In genomic region chr1:181334329-181335018, GRCm38 (mm10) we compare ENCODE assay signal across 11 mouse cellular contexts. TPM values are rescaled to one million over a fixed set of nuclear protein-coding genes. Genes with fewer than 3 reads are reported as not detected.
DNase-seq lines count a peak whose midpoint lies in the region; ATAC-seq lines count a peak whose summit lies in the region.
"Had no signal": no experiment of that assay in that cellular context is flagged by ENCODE, and none has a peak within 500 bp of the region (broad histone marks: within the 10 kb centered on the region; RNA-seq: fewer than 3 reads in every experiment).

No protein-coding gene starts in this region.

- no peak for ATAC-seq in CD4-positive, CD25-positive, alpha-beta regulatory T cell, adult 4 months
- ATAC-seq in liver, embryonic 11.5 days (replicated peaks; ENCODE audit: low FRiP score), result peak; percentile 93
- peak; percentile 88; the same call in 1 of the 2 replicates for ATAC-seq in stomach, embryonic 15.5 days (ENCODE audit: insufficient read depth, low FRiP score, low read depth)
- no peak for ATAC-seq in hindbrain, embryonic 11.5 days (ENCODE audit: low FRiP score)

- peak; percentile 61 for DNase-seq in CD4-positive, CD25-positive, alpha-beta regulatory T cell, adult 2 months (ENCODE audit: low read depth, low spot score)
- DNase-seq in MEL-GATA-1-ER (ENCODE audit: extremely low read depth, low read depth), result peak; percentile 62
- DNase-seq in liver, embryonic 11.5 days (ENCODE audit: low spot score), result no peak
- no peak for DNase-seq in testis, postnatal 10 days (ENCODE audit: low spot score)
- DNase-seq in urinary bladder, adult 18-20 months (ENCODE audit: low spot score in 2 of 2), result no peak
- no peak for DNase-seq in hindbrain, embryonic 11.5 days (ENCODE audit: low spot score)
- DNase-seq: cerebellum, adult 2 months; kidney, adult 2 months had no signal

- WGBS in liver, embryonic 11.5 days, result 65% methylated on average over 6 of the region's 6 CpGs
- WGBS in stomach, embryonic 15.5 days, result 84% methylated on average over 6 of the region's 6 CpGs
- WGBS in hindbrain, embryonic 11.5 days, result 86% methylated on average over 6 of the region's 6 CpGs

- no peak overlapping the region for H3K4me3 ChIP-seq in liver, embryonic 11.5 days (ENCODE audit: low read depth, low read length)
- no peak overlapping the region for H3K4me3 ChIP-seq in stomach, embryonic 15.5 days (replicated peaks)
- H3K4me3 ChIP-seq in hindbrain, embryonic 11.5 days (ENCODE audit: low read depth, low read length), result no peak overlapping the region
- H3K4me3 ChIP-seq: megakaryocyte, embryonic 14.5 days had no signal

- H3K4me1 ChIP-seq in liver, embryonic 11.5 days (replicated peaks; ENCODE audit: control insufficient read depth, insufficient read depth, low read length), result peaks cover 14% of the 10 kb centered on the region
- no peaks in the 10 kb centered on the region for H3K4me1 ChIP-seq in stomach, embryonic 15.5 days
- no peaks in the 10 kb centered on the region for H3K4me1 ChIP-seq in hindbrain, embryonic 11.5 days (replicated peaks; ENCODE audit: control insufficient read depth, insufficient read depth, low read length)

- H3K9me3 ChIP-seq in liver, embryonic 11.5 days (ENCODE audit: control insufficient read depth, low read length), result peaks cover 3% of the 10 kb centered on the region; the same call in 1 of the 2 replicates
- no peaks in the 10 kb centered on the region for H3K9me3 ChIP-seq in stomach, embryonic 15.5 days
- no peaks in the 10 kb centered on the region for H3K9me3 ChIP-seq in hindbrain, embryonic 11.5 days (ENCODE audit: control insufficient read depth, low read length)

- H3K36me3 ChIP-seq in liver, embryonic 11.5 days (ENCODE audit: control insufficient read depth, insufficient read depth, low read length), result no peaks in the 10 kb centered on the region
- no peaks in the 10 kb centered on the region for H3K36me3 ChIP-seq in stomach, embryonic 15.5 days
- no peaks in the 10 kb centered on the region for H3K36me3 ChIP-seq in hindbrain, embryonic 11.5 days (ENCODE audit: control insufficient read depth, insufficient read depth, low read length)

- H3K9ac ChIP-seq in liver, embryonic 11.5 days (ENCODE audit: low read depth, low read length), result peak overlapping the region; percentile 10; the same call in 1 of the 2 replicates
- no peak overlapping the region for H3K9ac ChIP-seq in stomach, embryonic 15.5 days
- H3K9ac ChIP-seq in hindbrain, embryonic 11.5 days (ENCODE audit: low read depth, low read length), result no peak overlapping the region

- H3K4me2 ChIP-seq in liver, embryonic 11.5 days, result peak overlapping the region; percentile 46
- no peak overlapping the region for H3K4me2 ChIP-seq in stomach, embryonic 15.5 days
- H3K4me2 ChIP-seq in hindbrain, embryonic 11.5 days (replicated peaks; ENCODE audit: low read depth, low read length), result no peak overlapping the region

- no peaks in the 10 kb centered on the region for H3K27me3 ChIP-seq in liver, embryonic 11.5 days (replicated peaks; ENCODE audit: control insufficient read depth, insufficient read depth, low read length)
- no peaks in the 10 kb centered on the region for H3K27me3 ChIP-seq in stomach, embryonic 15.5 days (replicated peaks)
- H3K27me3 ChIP-seq in hindbrain, embryonic 11.5 days (ENCODE audit: control insufficient read depth, insufficient read depth, low read length), result no peaks in the 10 kb centered on the region

- H3K27ac ChIP-seq in liver, embryonic 11.5 days (ENCODE audit: low read depth, low read length), result peak overlapping the region; percentile 83
- H3K27ac ChIP-seq in stomach, embryonic 15.5 days, result no peak overlapping the region
- H3K27ac ChIP-seq in hindbrain, embryonic 11.5 days (ENCODE audit: low read depth, low read length), result no peak overlapping the region

RNA-seq across cellular contexts. Expression of gene Cnih3, which starts 18.0 kb away (rescaled TPM):
- not detected for polyA plus RNA-seq in CD4-positive, CD25-positive, alpha-beta regulatory T cell, adult 4 months (2017; shearing (Covaris generic))
- polyA plus RNA-seq in liver, embryonic 11.5 days (2014; fragmentation: Nextera tagmentation; extraction: Ambion mirVana), result 0.12 TPM in 1 of 2 replicates, not detected in the other
- 0.35 and 0.52 TPM in 2 replicates for polyA plus RNA-seq in stomach, embryonic 15.5 days (2015; fragmentation: Nextera tagmentation; extraction: Ambion mirVana)
- 1.1 and 1.9 TPM in 2 replicates for polyA plus RNA-seq in hindbrain, embryonic 11.5 days (2014; fragmentation: Nextera tagmentation; extraction: Ambion mirVana)
- polyA plus RNA-seq: kidney, adult 2 months had no signal

Comparison
In these comparisons a context has a peak if more than half of its experiments do, and no peak if none do; other contexts are left out.
1. DNase-seq: peak in CD4-positive, CD25-positive, alpha-beta regulatory T cell, adult 2 months (single experiment) and MEL-GATA-1-ER (single experiment); none in liver, embryonic 11.5 days (single experiment), testis, postnatal 10 days (single experiment), urinary bladder, adult 18-20 months (0 of 2) and hindbrain, embryonic 11.5 days (single experiment).
2. ATAC-seq: peak in liver, embryonic 11.5 days (single experiment) and stomach, embryonic 15.5 days (single experiment); none in CD4-positive, CD25-positive, alpha-beta regulatory T cell, adult 4 months (single experiment) and hindbrain, embryonic 11.5 days (single experiment).